Comparison of ENCODE assay signal across 9 mouse cellular contexts in genomic region chr4:121028659-121029392, GRCm38 (mm10). TPM values are rescaled to one million over a fixed set of nuclear protein-coding genes. Genes with fewer than 3 reads are reported as not detected.
DNase-seq lines count a peak whose midpoint lies in the region; ATAC-seq and TF ChIP-seq lines count a peak whose summit lies in the region.
"Had no signal": no experiment of that assay in that cellular context is flagged by ENCODE, and none has a peak within 500 bp of the region (broad histone marks: within the 10 kb centered on the region; RNA-seq: fewer than 3 reads in every experiment).

No protein-coding gene starts in this region.

- H3K4me1 ChIP-seq in testis, adult 2 months (ENCODE audit: control insufficient read depth, insufficient read depth, low read length): no peaks in the 10 kb centered on the region; the same call in 1 of the 2 replicates
- H3K4me1 ChIP-seq: limb, embryonic 15.5 days had no signal

- H3K4me3 ChIP-seq in testis, adult 2 months (ENCODE audit: control insufficient read depth, low read depth, low read length): no peak overlapping the region
- H3K4me3 ChIP-seq: limb, embryonic 15.5 days had no signal

- H3K27ac ChIP-seq in testis, adult 2 months (ENCODE audit: control insufficient read depth, insufficient read depth, low read depth, low read length): no peak overlapping the region
- H3K27ac ChIP-seq: limb, embryonic 15.5 days had no signal

- no peaks in the 10 kb centered on the region for H3K27me3 ChIP-seq in testis, adult 2 months (ENCODE audit: control insufficient read depth, insufficient read depth, low read length)
- H3K27me3 ChIP-seq: limb, embryonic 15.5 days had no signal

- peak; percentile 43 to 60 for DNase-seq in frontal cortex, postnatal 36 days (ENCODE audit: low spot score in 2 of 2)
- DNase-seq in frontal cortex, postnatal 10 days (ENCODE audit: low spot score in 2 of 2): no peak
- DNase-seq in urinary bladder, postnatal 25 days (ENCODE audit: low spot score): peak; percentile 29
- DNase-seq in urinary bladder, adult 2 months (ENCODE audit: low spot score): no peak
- peak; percentile 87 for DNase-seq in embryo, embryonic 10 days (ENCODE audit: low spot score)
- peak; percentile 55 to 70 for DNase-seq in lung, postnatal 4 days

- no peak for TF ChIP-seq POLR2A in testis, adult 2 months (IDR thresholded peaks at IDR 0.05; ENCODE audit: control insufficient read depth, low read depth, low read length)

- H3K36me3 ChIP-seq in testis, adult 2 months (ENCODE audit: control insufficient read depth, insufficient read depth, low read length): no peaks in the 10 kb centered on the region
- H3K36me3 ChIP-seq: limb, embryonic 15.5 days had no signal

- ATAC-seq in inflammation-experienced regulatory T-cells, adult 6 months: peak; percentile 57

- TF ChIP-seq CTCF in testis, adult 2 months (IDR thresholded peaks at IDR 0.05; ENCODE audit: control insufficient read depth, insufficient read depth, insufficient replicate concordance, low read depth, low read length): peak; percentile 85

RNA-seq across cellular contexts. Expression of gene Col9a2, which starts 10.4 kb away (rescaled TPM):
- 0.17 and 0.21 TPM in 2 replicates for polyA plus RNA-seq in urinary bladder, adult 2 months (2012; rRNA removed)
- polyA plus RNA-seq in inflammation-experienced regulatory T-cells, adult 6 months (2017; shearing (Covaris generic)): not detected
- 0.04 and 0.10 TPM in 2 replicates for polyA plus RNA-seq in testis, adult 2 months (2012; rRNA removed)

RNA-seq across cellular contexts. Expression of gene Smap2, which starts 11.8 kb away (rescaled TPM):
- 13.5 and 17.5 TPM in 2 replicates for polyA plus RNA-seq in urinary bladder, adult 2 months (2012; rRNA removed)
- 10 to 100 TPM; 39.3 to 42.2 (median 40.5) TPM for polyA plus RNA-seq in inflammation-experienced regulatory T-cells, adult 6 months (2017; shearing (Covaris generic))
- polyA plus RNA-seq in testis, adult 2 months (2012; rRNA removed): 14.1 and 17.2 TPM in 2 replicates

Comparison
In these comparisons a context has a peak if more than half of its experiments do, and no peak if none do; other contexts are left out.
1. DNase-seq: peak in frontal cortex, postnatal 36 days (2 of 2), urinary bladder, postnatal 25 days (single experiment), embryo, embryonic 10 days (single experiment) and lung, postnatal 4 days (2 of 2); none in frontal cortex, postnatal 10 days (0 of 2) and urinary bladder, adult 2 months (single experiment).